Mouse (Mus musculus): ENCODE measurements around the gene Hist1h3f. TPM values are rescaled to one million over a fixed set of nuclear protein-coding genes. Genes with fewer than 3 reads are reported as not detected.
"Not testable (repeated sequence)": the region's sequence is repeated elsewhere in the genome, so short reads cannot be mapped to it uniquely, and the experiment has no call there.

The Hist1h3f gene
- polyA plus RNA-seq, 1 experiment from 2014 or later = 0.92 TPM

DNA sequence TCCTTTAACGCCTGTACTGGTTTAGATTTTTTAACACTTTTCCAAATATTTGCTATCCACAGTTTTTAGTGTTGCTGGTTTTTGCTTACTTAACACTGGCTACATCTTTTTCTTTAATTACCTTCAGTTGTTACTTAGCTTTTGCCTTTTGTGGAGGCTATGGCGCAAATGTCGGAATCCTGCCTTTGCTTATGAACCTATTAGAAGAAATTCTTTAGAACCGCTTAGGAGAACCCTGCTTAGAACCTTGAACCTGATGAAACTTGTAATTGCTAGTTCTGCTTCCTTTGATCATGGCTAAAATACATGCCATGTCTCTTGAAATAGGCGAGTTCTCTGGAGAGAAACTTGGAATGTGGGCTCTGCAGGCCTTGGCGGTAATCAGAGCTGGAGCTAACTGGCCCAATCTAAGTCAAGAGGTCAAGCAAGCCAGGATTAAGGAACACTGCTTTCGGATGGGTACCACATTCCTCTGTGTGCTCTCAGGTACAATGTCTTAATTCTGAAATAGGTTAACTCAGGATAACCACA, 32.6 kb downstream of the Hist1h3f start:
- WGBS = 3% methylated on average over 7 of the region's 7 CpGs
- no peaks in the 10 kb centered on the region for H3K9me3 ChIP-seq
- peak; percentile 44 for DNase-seq (ENCODE audit: low spot score)
- H3K36me3 ChIP-seq = no peaks in the 10 kb centered on the region
- peak overlapping the region; percentile 62 for H3K4me3 ChIP-seq
- H3K27ac ChIP-seq = peak overlapping the region; percentile 93
- peaks cover 38% of the 10 kb centered on the region for H3K4me1 ChIP-seq (replicated peaks)
- no peaks in the 10 kb centered on the region for H3K27me3 ChIP-seq (ENCODE audit: insufficient read depth, poor library complexity, severe bottlenecking)

DNA sequence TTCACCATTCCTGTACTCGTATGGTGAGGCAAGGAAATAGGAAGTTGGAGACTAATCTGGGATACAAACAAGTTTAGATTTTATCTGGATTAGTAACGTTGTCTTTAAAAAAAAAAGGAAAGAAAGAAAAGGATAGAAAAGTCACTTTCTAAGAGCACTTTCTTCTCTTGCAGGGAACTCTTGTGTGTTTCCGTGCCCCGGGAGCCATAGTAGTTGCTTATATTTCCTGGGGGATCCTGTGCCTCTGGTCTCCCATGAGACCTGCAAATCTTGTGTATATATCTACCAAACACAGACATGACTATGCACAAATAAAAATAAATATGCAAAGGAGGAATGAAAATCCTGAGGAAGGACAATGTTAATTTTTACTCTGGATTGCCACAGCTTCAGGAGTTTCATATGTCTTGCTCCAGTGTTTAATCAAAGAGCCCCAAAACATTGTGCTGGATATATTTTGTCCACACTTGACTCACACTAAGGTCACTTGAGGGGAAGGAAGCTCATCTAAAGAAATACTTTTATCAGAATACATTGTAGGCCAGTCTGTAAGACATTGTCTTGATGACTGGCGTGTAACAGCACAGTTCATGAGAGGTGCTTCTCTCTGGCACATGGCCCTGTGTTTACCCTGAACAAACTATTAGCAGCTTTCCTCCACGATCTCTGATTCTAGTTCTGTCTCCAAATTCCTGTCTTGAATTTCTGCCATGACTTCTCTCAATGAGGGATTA, 33.2 kb downstream of the Hist1h3f start:
- Histone ChIP-seq H3K9me3 (no peaks in the 10 kb centered on the region), H3K4me3 (peak overlapping the region; percentile 62), H3K27me3 (ENCODE audit: insufficient read depth, poor library complexity, severe bottlenecking) (no peaks in the 10 kb centered on the region), H3K4me1 (replicated peaks) (peaks cover 42% of the 10 kb centered on the region), H3K27ac (peak overlapping the region; percentile 93), H3K36me3 (no peaks in the 10 kb centered on the region)
- no peak for DNase-seq (ENCODE audit: low spot score)
- 51% methylated on average over 6 of the region's 6 CpGs for WGBS

DNA sequence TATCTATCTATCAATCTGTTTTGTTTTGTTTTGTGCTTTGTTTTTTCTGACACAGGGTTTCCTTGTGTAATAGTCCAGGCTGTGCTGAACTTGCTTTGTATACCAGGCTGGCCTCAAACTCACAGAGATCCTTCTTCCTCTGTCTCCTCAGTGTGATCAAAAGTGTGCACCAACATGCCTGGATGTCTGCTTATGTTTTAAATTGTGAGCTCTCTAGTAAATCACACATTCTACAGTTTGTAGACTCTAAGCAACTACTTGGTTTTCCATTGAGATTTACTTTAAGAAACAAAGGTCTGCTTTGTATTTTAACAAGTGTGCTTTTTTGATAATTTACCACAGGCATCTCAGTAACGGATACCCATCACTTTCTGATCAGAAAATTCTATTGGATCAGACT, 34.0 kb downstream of the Hist1h3f start:
- Histone ChIP-seq H3K27ac (peak overlapping the region; percentile 93), H3K4me3 (no peak overlapping the region)

DNA sequence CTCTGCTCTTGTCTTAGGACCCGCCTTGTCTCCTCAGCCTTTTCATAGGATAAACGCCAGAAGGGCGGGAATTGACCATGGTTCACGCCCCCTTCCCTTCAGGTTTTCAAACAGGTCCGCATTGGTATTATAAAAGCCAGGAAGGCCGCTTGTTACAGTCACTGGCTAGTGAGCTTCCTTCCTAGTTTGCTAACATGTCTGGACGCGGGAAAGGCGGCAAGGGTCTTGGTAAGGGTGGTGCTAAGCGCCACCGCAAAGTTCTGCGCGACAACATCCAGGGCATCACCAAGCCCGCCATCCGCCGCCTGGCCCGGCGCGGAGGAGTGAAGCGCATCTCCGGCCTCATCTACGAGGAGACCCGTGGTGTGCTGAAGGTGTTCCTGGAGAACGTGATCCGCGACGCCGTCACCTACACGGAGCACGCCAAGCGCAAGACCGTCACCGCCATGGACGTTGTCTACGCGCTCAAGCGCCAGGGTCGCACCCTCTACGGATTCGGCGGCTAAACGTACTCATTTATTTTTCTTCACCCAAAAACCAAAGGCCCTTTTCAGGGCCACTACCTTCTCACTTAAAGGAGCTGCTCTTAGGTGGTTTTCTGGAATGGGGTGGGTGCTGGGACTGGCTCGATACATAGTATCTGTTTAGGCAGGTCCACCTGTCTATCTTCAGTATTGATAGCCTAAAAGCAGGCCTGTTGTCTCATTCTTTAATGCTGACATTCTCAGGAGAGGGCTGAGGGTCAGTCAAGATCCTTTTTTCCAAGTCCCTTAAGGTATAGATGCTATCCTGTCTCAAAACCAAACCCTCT, 37.8 kb downstream of the Hist1h3f start, which contains the start of gene Hist1h4d:
Hist1h4d (plus strand) TSS at position 191 of the 811 bp plus-strand sequence.
- peak; percentile 96 for DNase-seq (ENCODE audit: low spot score)
- Histone ChIP-seq H3K4me1 (replicated peaks) (peaks cover 51% of the 10 kb centered on the region), H3K27me3 (ENCODE audit: insufficient read depth, poor library complexity, severe bottlenecking) (no peaks in the 10 kb centered on the region)

More for the DNA sequence above, 34.0 kb downstream of the Hist1h3f start:
- Histone ChIP-seq H3K9me3 (no peaks in the 10 kb centered on the region), H3K27me3 (ENCODE audit: insufficient read depth, poor library complexity, severe bottlenecking) (no peaks in the 10 kb centered on the region), H3K4me1 (replicated peaks) (peaks cover 43% of the 10 kb centered on the region), H3K36me3 (no peaks in the 10 kb centered on the region)
- DNase-seq (ENCODE audit: low spot score) = no peak
- 88% methylated on average over 1 of the region's 1 CpGs for WGBS

DNA sequence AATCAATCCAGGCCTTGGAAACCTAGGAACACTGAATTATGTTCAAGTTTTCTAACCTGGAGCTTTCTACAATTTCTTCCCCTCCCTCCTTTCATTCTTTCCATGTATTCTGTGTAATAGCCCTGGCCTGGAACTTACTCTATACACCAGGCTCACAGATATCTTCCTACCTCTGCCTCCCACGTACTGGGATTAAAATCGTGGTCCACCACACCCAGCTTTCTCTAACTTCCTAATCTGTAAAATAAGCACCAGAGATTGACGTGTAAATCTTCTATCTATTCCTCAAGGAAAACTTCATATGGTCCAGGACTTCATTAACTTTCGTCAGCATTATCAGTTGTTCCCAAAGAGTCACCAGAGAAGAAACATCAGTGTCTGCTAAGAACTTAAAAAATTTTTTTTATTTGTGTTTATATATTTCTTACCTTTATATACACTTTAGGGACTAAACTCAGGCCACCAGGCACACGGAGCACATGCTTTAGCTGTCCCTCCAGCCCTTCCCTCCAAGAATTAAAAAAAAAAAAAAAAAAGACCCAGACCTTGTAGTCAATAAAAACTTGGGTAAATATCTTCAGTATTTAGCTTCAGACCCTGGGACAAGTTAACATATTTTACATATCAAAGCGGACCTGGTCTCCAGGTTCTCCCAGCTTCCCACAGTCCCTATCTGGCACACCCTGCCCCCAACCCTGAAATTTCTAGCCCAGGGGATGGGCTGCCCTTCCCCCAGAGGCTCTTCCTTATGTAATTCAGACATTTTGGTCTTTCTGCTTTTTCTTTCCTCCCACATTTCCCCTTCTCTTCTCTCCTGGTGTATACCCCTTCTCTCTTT, 38.6 kb downstream of the Hist1h3f start:
- DNase-seq (ENCODE audit: low spot score) = peak; percentile 45
- no peaks in the 10 kb centered on the region for H3K9me3 ChIP-seq
- H3K36me3 ChIP-seq = no peaks in the 10 kb centered on the region
- peak overlapping the region; percentile 60 for H3K4me3 ChIP-seq
- WGBS = 3% methylated on average over 6 of the region's 6 CpGs
- H3K27me3 ChIP-seq (ENCODE audit: insufficient read depth, poor library complexity, severe bottlenecking) = no peaks in the 10 kb centered on the region
- H3K4me1 ChIP-seq (replicated peaks) = peaks cover 48% of the 10 kb centered on the region
- H3K27ac ChIP-seq = peak overlapping the region; percentile 95

More for the DNA sequence above, 37.8 kb downstream of the Hist1h3f start, which contains the start of gene Hist1h4d:
- Histone ChIP-seq H3K36me3 (no peaks in the 10 kb centered on the region), H3K27ac (peak within 1 kb of the TSS; percentile 95), H3K9me3 (no peaks in the 10 kb centered on the region), H3K4me3 (peak within 1 kb of the TSS; percentile 60)
- WGBS = under 1% methylated on average over 43 of the region's 43 CpGs

DNA sequence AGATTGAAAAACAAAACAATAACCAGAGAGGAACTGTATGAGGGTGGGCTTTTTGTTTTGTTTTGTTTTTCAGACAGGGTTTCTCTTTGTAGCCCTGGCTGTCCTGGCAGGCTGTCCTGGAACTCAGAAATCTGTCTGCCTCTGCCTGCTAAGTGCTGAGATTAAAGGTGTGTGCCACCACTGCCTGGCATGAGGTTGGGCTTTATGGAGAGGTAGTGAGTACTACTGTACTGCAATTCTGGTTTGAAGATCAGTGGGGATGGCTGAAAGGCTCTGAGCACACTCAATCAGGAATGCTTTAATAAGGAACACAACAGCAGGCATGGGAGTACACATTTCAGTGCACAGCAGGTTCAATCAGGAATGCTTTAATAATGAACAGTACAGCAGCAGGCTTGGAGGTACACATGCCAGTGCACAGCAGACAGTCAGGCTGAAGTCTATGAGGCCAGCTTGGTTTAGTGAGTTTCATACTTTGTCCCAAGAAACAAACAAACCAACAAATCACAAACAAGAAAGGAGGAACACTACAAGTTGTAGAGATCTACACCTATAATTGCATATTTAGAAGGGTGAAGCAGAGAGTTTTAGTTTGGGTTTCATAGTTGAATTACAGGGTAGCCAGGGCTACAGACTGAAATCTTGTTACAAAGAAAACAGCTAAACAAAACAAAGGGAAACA, 39.7 kb downstream of the Hist1h3f start:
- Histone ChIP-seq H3K4me1 (replicated peaks) (peaks cover 48% of the 10 kb centered on the region), H3K36me3 (no peaks in the 10 kb centered on the region), H3K27ac (peak overlapping the region; percentile 95), H3K4me3 (peak overlapping the region; percentile 60), H3K27me3 (ENCODE audit: insufficient read depth, poor library complexity, severe bottlenecking) (no peaks in the 10 kb centered on the region), H3K9me3 (no peaks in the 10 kb centered on the region)
- no peak for DNase-seq (ENCODE audit: low spot score)

DNA sequence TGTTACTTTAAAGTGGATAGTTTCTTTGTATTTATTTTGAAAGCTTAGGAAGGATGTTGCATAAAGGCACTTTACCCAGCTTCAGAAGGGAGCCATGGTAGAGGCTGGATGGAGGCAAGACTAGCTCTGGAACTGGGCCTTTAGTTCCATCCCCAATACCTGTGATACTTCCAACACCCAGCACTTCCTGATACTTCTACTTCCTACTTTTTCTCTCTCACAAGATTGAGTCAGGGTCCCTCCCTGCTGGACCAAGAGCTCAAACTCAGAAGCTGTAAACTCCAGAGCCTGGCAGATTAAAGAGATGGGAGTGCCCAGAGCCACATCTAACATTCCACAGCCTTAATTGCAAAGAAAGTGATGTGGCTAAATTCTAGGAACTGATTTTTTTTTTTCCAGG, 40.5 kb downstream of the Hist1h3f start:
- Histone ChIP-seq H3K4me3 (peak overlapping the region; percentile 57), H3K27me3 (ENCODE audit: insufficient read depth, poor library complexity, severe bottlenecking) (no peaks in the 10 kb centered on the region), H3K27ac (peak overlapping the region; percentile 95), H3K36me3 (no peaks in the 10 kb centered on the region), H3K4me1 (replicated peaks) (peaks cover 48% of the 10 kb centered on the region), H3K9me3 (no peaks in the 10 kb centered on the region)
- DNase-seq (ENCODE audit: low spot score) = no peak

DNA sequence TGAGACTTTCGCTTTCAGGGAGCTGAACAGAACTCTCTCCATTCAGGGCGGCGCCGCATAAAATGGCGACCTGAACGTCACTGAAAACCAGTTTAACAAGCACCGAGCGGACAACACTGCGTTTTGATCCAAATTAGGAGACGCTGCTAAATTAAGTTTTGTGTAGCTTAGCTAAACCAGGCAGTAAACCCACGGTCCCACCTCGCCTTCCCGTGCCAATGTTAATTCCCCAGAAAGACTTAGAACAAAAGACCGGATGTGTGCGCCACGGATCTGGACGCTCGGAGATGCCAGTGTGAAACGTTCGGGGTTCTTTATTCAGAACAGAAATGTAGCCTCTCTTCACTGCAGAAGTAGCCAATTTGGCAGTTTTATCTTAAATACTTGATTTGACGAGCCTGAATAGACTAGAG, 41.2 kb downstream of the Hist1h3f start:
- Histone ChIP-seq H3K9me3 (no peaks in the 10 kb centered on the region), H3K27me3 (ENCODE audit: insufficient read depth, poor library complexity, severe bottlenecking) (no peaks in the 10 kb centered on the region)

DNA sequence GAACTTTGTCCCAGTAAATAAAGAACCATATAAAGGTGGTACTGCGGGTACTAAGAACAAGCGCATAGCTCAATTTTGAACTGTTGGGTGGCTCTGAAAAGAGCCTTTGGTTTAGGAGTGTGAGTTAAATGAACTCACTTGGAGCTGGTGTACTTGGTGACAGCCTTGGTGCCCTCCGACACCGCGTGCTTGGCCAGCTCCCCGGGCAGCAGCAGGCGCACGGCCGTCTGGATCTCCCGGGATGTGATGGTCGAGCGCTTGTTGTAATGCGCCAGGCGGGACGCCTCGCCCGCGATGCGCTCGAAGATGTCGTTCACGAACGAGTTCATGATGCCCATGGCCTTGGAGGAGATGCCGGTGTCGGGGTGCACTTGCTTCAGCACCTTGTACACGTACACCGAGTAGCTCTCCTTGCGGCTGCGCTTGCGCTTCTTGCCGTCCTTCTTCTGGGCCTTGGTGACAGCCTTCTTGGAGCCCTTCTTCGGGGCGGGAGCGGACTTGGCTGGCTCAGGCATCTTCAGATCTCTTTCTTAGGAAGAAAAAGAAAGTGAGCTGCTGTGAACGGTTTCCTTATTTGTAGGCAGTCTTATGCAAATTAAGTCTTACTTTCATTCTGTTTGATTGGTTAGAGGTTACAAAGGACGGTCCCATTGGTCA, 41.7 kb downstream of the Hist1h3f start:
- H3K27me3 ChIP-seq (ENCODE audit: insufficient read depth, poor library complexity, severe bottlenecking); H3K9me3 ChIP-seq; H3K36me3 ChIP-seq: not testable (repeated sequence)
- WGBS = under 1% methylated on average over 29 of the region's 36 CpGs
- peaks cover 48% of the 10 kb centered on the region for H3K4me1 ChIP-seq (replicated peaks)
- H3K27ac ChIP-seq = peak overlapping the region; percentile 95
- H3K4me3 ChIP-seq = peak overlapping the region; percentile 57
- DNase-seq (ENCODE audit: low spot score) = peak; percentile 77

More for the DNA sequence above, 41.2 kb downstream of the Hist1h3f start:
- under 1% methylated on average over 21 of the region's 21 CpGs for WGBS
- H3K36me3 ChIP-seq = no peaks in the 10 kb centered on the region
- peak overlapping the region; percentile 57 for H3K4me3 ChIP-seq
- H3K4me1 ChIP-seq (replicated peaks) = peaks cover 48% of the 10 kb centered on the region
- peak; percentile 79 for DNase-seq (ENCODE audit: low spot score)
- peak overlapping the region; percentile 95 for H3K27ac ChIP-seq

DNA sequence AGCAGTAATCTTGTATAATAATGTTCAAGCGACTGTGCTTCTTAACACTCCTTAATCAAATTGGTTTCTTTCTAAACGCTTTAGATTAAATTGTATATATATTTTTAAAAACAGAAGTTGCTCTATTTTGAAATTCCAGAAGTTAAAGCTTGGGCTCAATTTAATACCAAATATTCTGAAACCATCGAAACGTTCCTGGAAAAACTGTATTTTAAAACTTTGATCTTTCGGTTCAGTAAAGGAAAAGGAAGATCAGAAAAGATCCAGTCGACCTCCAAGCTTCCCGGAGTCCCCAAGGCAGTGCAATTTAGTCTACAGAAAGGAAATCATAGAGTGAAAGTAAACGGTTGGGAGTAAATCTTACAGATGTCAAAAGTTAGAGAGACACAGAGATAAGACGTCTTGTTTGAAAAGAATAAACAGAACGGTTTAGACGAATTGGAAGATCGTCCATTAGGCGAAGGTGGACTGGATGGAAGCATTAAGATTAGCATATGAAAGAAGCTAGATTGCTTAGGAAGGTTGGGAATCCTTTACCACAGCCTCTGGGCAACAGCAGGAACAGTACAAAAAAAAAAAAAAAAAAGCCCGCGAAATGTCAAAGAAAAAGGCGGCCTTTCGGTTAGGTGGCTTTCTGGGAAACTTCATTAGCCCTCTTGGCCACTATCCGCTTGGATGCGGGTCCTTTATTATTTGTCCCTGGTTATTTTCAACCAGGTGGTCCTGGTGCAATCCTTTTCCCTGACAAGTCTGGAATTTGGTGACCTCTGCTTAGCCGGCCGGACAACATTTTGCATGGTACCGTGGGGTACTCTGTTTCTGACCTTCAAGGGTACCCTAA, 42.5 kb downstream of the Hist1h3f start:
- peak; percentile 45 for DNase-seq (ENCODE audit: low spot score)
- peaks cover 42% of the 10 kb centered on the region for H3K4me1 ChIP-seq (replicated peaks)
- no peaks in the 10 kb centered on the region for H3K36me3 ChIP-seq
- WGBS = 2% methylated on average over 22 of the region's 22 CpGs
- peak overlapping the region; percentile 95 for H3K27ac ChIP-seq
- no peaks in the 10 kb centered on the region for H3K9me3 ChIP-seq
- H3K4me3 ChIP-seq = peak overlapping the region; percentile 57
- no peaks in the 10 kb centered on the region for H3K27me3 ChIP-seq (ENCODE audit: insufficient read depth, poor library complexity, severe bottlenecking)

DNA sequence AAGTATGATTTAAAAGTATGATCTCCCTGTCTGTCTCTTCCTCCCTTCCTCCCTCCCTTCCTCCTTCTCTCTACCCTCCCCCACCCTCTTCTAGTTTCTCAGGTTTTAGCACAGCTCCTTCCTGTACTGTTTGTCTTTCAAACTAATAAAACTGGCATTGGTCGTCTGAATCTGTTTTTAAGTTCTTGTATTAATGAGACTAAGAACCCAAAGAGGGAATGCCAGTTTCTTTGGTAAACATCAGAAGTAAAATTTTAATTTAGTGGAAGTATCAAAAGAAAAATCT, 43.0 kb downstream of the Hist1h3f start:
- H3K27me3 ChIP-seq (ENCODE audit: insufficient read depth, poor library complexity, severe bottlenecking) = no peaks in the 10 kb centered on the region
- peak overlapping the region; percentile 95 for H3K27ac ChIP-seq
- WGBS = 4% methylated on average over 1 of the region's 1 CpGs
- H3K36me3 ChIP-seq = no peaks in the 10 kb centered on the region
- H3K4me3 ChIP-seq = peak overlapping the region; percentile 57
- DNase-seq (ENCODE audit: low spot score) = no peak
- peaks cover 40% of the 10 kb centered on the region for H3K4me1 ChIP-seq (replicated peaks)
- no peaks in the 10 kb centered on the region for H3K9me3 ChIP-seq
